Mouse (Mus musculus): Measurements from ENCODE around the gene Cnot10.

- TF ChIP-seq GATA1 (IDR thresholded peaks at IDR 0.05; ENCODE audit: borderline replicate concordance, low read length) (no peak), FLI1 (IDR thresholded peaks at IDR 0.05; ENCODE audit: low read length) (no peak)
Measured at GRCm38 (mm10) chr9:114680531-114680930, 40.5 kb upstream of the Cnot10 start.

Measured in megakaryocyte, embryonic 14.5 days (primary cell).